Mouse (Mus musculus) CH12.LX (cell line): ENCODE measurements at regions not wholly inside any gene's neighbourhood (a gene's known extent, or its start where the extent isn't known, plus 50 kb on each side); places are given as distances from the start of the nearest gene placed in this dataset.

Experiments
- DNase-seq: peaks from one replicate; pipeline ENCODE4 v3.0.0-alpha.2; 2013; ENCODE audit errors: extremely low read depth
- H3K27ac ChIP-seq: 2 replicates; pipeline ENCODE4 v1.5.1; 2012; ENCODE audit warnings: low read depth, mild to moderate bottlenecking, control low read depth, moderate library complexity; ENCODE audit not compliant: insufficient read depth
- H3K27me3 ChIP-seq: replicated peaks from 2 replicates; pipeline ENCODE3; 2012; ENCODE audit warnings: inconsistent platforms
- H3K36me3 ChIP-seq, 2 experiments: replicated peaks in 1 of 2; 2 replicates each; pipeline versions ENCODE3 to v1.6.1; 2012; ENCODE audit warnings: inconsistent platforms in 1 of 2, low read length in 1 of 2, mild to moderate bottlenecking in 1 of 2, mixed read lengths in 1 of 2, moderate library complexity in 1 of 2; ENCODE audit not compliant: control insufficient read depth in 1 of 2, insufficient read depth in 1 of 2
- H3K4me1 ChIP-seq, 2 experiments: 2 replicates each; pipeline ENCODE4 v1.6.1; 2012; ENCODE audit warnings: inconsistent platforms in 1 of 2, moderate library complexity in 1 of 2; ENCODE audit not compliant: insufficient read depth in 2 of 2, control insufficient read depth in 1 of 2
- H3K4me2 ChIP-seq: 2 replicates; pipeline ENCODE4 v1.6.1; 2012; ENCODE audit warnings: low read depth, mild to moderate bottlenecking, control low read depth; ENCODE audit not compliant: poor library complexity, insufficient read depth, severe bottlenecking
- H3K4me3 ChIP-seq, 3 experiments: fragments of 150-350 bp in 1 of 3; sonication (generic) in 1 of 3; replicated peaks in 1 of 3; 2 replicates each; pipeline versions ENCODE3 to v1.5.1; 2011 to 2012; ENCODE audit warnings: low read depth in 2 of 3, low read length in 2 of 3, mild to moderate bottlenecking in 2 of 3, moderate library complexity in 2 of 3, control low read depth in 1 of 3, improper control_type of control experiment in 1 of 3, inconsistent platforms in 1 of 3, mixed read lengths in 1 of 3; ENCODE audit not compliant: poor library complexity in 1 of 3
- H3K79me2 ChIP-seq: replicated peaks from 2 replicates; pipeline ENCODE4 v1.6.1; 2012; ENCODE audit warnings: mild to moderate bottlenecking, moderate library complexity; ENCODE audit not compliant: control insufficient read depth, poor library complexity, insufficient read depth, severe bottlenecking; ENCODE audit errors: extremely low read depth
- H3K9ac ChIP-seq: 2 replicates; pipeline ENCODE4 v1.6.1; 2012; ENCODE audit warnings: low read depth, mild to moderate bottlenecking, control low read depth, moderate library complexity; ENCODE audit not compliant: insufficient read depth
- H3K9me3 ChIP-seq: replicated peaks from 2 replicates; pipeline ENCODE3; 2012; ENCODE audit warnings: low read length, inconsistent platforms, mixed read lengths
- CHD1 ChIP-seq: IDR thresholded peaks from 2 replicates; pipeline ENCODE4 v1.6.1; 2012; ENCODE audit warnings: low read depth, low read length, improper control_type of control experiment, inconsistent platforms
- E2F4 ChIP-seq: IDR thresholded peaks from 2 replicates; pipeline ENCODE4 v1.6.1; 2011; ENCODE audit warnings: low read depth, low read length, improper control_type of control experiment; ENCODE audit not compliant: insufficient replicate concordance
- ELF1 ChIP-seq: IDR thresholded peaks from 2 replicates; pipeline ENCODE4 v1.6.1; 2014; ENCODE audit warnings: low read depth, mild to moderate bottlenecking, inconsistent platforms, low read length, improper control_type of control experiment
- ETS1 ChIP-seq: conservative IDR thresholded peaks from 2 replicates; pipeline ENCODE4 v1.6.1; 2012; ENCODE audit warnings: low read depth, mild to moderate bottlenecking, inconsistent platforms, low read length, improper control_type of control experiment, moderate library complexity
- GABPA ChIP-seq: IDR thresholded peaks from 2 replicates; pipeline ENCODE4 v1.6.1; 2012; ENCODE audit warnings: low read depth, low read length, improper control_type of control experiment, inconsistent platforms; ENCODE audit not compliant: insufficient replicate concordance
- HCFC1 ChIP-seq: IDR thresholded peaks from 2 replicates; pipeline ENCODE4 v1.6.1; 2012; ENCODE audit warnings: low read depth, mild to moderate bottlenecking, inconsistent platforms, low read length, improper control_type of control experiment
- IRF4 ChIP-seq: IDR thresholded peaks from 2 replicates; pipeline ENCODE4 v1.6.1; 2014; ENCODE audit warnings: low read depth, mild to moderate bottlenecking, inconsistent platforms, low read length, improper control_type of control experiment
- KAT2A ChIP-seq: IDR thresholded peaks from 2 replicates; pipeline ENCODE4 v1.6.1; 2012; ENCODE audit warnings: low read length, improper control_type of control experiment, inconsistent platforms; ENCODE audit not compliant: insufficient replicate concordance
- MAZ ChIP-seq: IDR thresholded peaks from 2 replicates; pipeline ENCODE4 v1.6.1; 2012; ENCODE audit warnings: low read depth, mild to moderate bottlenecking, inconsistent platforms, low read length, improper control_type of control experiment, moderate library complexity
- MXI1 ChIP-seq: IDR thresholded peaks from 2 replicates; pipeline ENCODE4 v1.6.1; 2011; ENCODE audit warnings: mild to moderate bottlenecking, low read depth, low read length, improper control_type of control experiment
- NELFE ChIP-seq: IDR thresholded peaks from 2 replicates; pipeline ENCODE4 v1.6.1; 2011; ENCODE audit warnings: low read depth, low read length, improper control_type of control experiment
- NRF1 ChIP-seq: IDR thresholded peaks from 2 replicates; pipeline ENCODE4 v1.6.1; 2014; ENCODE audit warnings: low read depth, mild to moderate bottlenecking, inconsistent platforms, low read length, improper control_type of control experiment, moderate library complexity
- PAX5 ChIP-seq: IDR thresholded peaks from 2 replicates; pipeline ENCODE4 v1.6.1; 2012; ENCODE audit warnings: low read length, inconsistent platforms, mixed read lengths
- POLR2AphosphoS2 ChIP-seq: IDR thresholded peaks from 2 replicates; pipeline ENCODE4 v1.6.1; 2011; ENCODE audit warnings: low read depth, low read length, improper control_type of control experiment
- RAD21 ChIP-seq: IDR thresholded peaks from 2 replicates; pipeline ENCODE4 v1.6.1; 2011; ENCODE audit warnings: low read depth, mild to moderate bottlenecking, low read length, improper control_type of control experiment, moderate library complexity
- SIN3A ChIP-seq: IDR thresholded peaks from 2 replicates; pipeline ENCODE4 v1.6.1; 2012; ENCODE audit warnings: low read length, improper control_type of control experiment, inconsistent platforms
- UBTF ChIP-seq: IDR thresholded peaks from 2 replicates; pipeline ENCODE4 v1.6.1; 2012; ENCODE audit warnings: low read depth, mild to moderate bottlenecking, inconsistent platforms, low read length, improper control_type of control experiment, moderate library complexity
- USF1 ChIP-seq: IDR thresholded peaks from 2 replicates; pipeline ENCODE4 v1.6.1; 2014; ENCODE audit warnings: low read depth, mild to moderate bottlenecking, inconsistent platforms, low read length, improper control_type of control experiment
- ZC3H11A ChIP-seq: IDR thresholded peaks from 2 replicates; pipeline ENCODE4 v1.6.1; 2012; ENCODE audit warnings: low read depth, mild to moderate bottlenecking, inconsistent platforms, low read length, improper control_type of control experiment
- ZKSCAN1 ChIP-seq: IDR thresholded peaks from 2 replicates; pipeline ENCODE4 v1.6.1; 2012; ENCODE audit warnings: low read depth, inconsistent platforms, low read length, improper control_type of control experiment, borderline replicate concordance
- ZNF384 ChIP-seq: IDR thresholded peaks from 2 replicates; pipeline ENCODE4 v1.6.1; 2012; ENCODE audit warnings: low read depth, low read length, improper control_type of control experiment, inconsistent platforms
- dilution Hi-C: fragments of 300-500 bp; cut with MboI; formaldehyde crosslinking; loops from 2 replicates; pipeline ENCODE4 v1.14.3; 2020; ENCODE audit warnings: low sequenced_read_pairs; ENCODE audit not compliant: extremely low pct_unique_long_range_greater_than_20kb, extremely low pct_ligation_motif_present
- in situ Hi-C: fragments of 300-500 bp; cut with MboI; formaldehyde crosslinking; loops from 3 replicates; pipeline ENCODE4 v1.14.3; 2019; ENCODE audit warnings: low sequenced_read_pairs, low pct_ligation_motif_present, low pct_unique_long_range_greater_than_20kb, mixed read lengths

DNA sequence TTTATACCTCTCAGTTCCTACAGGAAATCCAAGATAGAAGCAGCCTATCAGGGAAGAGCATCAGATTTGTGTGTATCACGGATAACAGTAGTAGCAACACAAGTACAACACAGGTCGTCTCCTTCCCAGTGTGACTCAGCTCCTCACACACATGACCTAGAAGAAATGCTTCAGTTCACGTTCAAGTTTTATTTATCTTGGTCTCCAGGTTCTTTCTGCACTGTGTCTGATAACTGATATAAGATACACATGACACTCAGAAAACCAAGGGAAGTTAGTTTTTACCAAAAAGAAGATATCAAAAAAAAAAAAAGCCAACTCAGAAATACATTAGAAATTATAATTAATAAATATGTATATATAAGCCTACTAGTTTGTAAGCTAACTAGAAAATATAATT is 515.0 kb downstream of the Prdm13 start:
- H3K9me3 ChIP-seq, result no peaks in the 10 kb centered on the region
- TF ChIP-seq SIN3A, result no peak
- TF ChIP-seq POLR2AphosphoS2, result no peak
- TF ChIP-seq ZKSCAN1, result no peak
- TF ChIP-seq GABPA, result no peak
- TF ChIP-seq MXI1, result no peak
- no peak for TF ChIP-seq IRF4
- TF ChIP-seq ZNF384, result no peak
- TF ChIP-seq NRF1, result no peak
- no peak for TF ChIP-seq PAX5
- TF ChIP-seq E2F4, result no peak
- TF ChIP-seq CHD1, result no peak
- TF ChIP-seq ETS1, result no peak
- TF ChIP-seq RAD21, result no peak
- no peak for TF ChIP-seq ELF1
- TF ChIP-seq UBTF, result no peak
- no peak for TF ChIP-seq USF1
- TF ChIP-seq KAT2A, result no peak
- no peak for TF ChIP-seq NELFE
- TF ChIP-seq HCFC1, result no peak
- no peak for TF ChIP-seq ZC3H11A
- peaks cover 0 to 20% of the 10 kb centered on the region in 2 experiments; a peak in 1 of 4 replicates for H3K4me1 ChIP-seq
- in situ Hi-C loops, result no loop called here
- H3K27me3 ChIP-seq, result no peaks in the 10 kb centered on the region
- no peak overlapping the region for H3K4me3 ChIP-seq
- no peak overlapping the region for H3K9ac ChIP-seq
- no peak for DNase-seq
- no peaks in the 10 kb centered on the region for H3K79me2 ChIP-seq
- dilution Hi-C loops, result no loop called here
- no peak overlapping the region for H3K27ac ChIP-seq
- H3K36me3 ChIP-seq, result no peaks in the 10 kb centered on the region
- H3K4me2 ChIP-seq, result no peak overlapping the region

DNA sequence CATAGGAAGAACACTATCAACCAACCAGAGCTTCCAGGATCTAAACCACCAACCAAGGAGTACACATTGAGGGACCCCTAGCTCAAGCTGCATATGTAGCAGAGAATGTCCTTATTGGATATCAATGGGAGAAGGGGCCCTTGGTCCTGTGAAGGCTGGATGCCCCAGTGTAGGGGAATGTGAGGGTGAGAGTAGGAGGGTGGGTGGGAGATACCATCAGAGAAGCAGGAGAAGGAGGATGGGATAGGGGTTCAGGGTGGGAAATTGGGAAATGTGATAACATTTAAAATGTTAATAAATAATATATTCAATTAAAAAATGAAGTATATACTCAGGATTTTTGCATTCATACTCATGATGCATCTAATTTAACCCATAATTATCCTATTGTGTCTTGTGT is 523.6 kb downstream of the Prdm13 start:
- in situ Hi-C loops, result no loop called here
- no peak overlapping the region for H3K9ac ChIP-seq

More for the DNA sequence above, 523.6 kb downstream of the Prdm13 start:
- Histone ChIP-seq H3K9me3 (no peaks in the 10 kb centered on the region), H3K4me2 (no peak overlapping the region), H3K79me2 (no peaks in the 10 kb centered on the region), H3K36me3 (no peaks in the 10 kb centered on the region), H3K4me3 (no peak overlapping the region), H3K27me3 (no peaks in the 10 kb centered on the region), H3K4me1 (no peaks in the 10 kb centered on the region), H3K27ac (no peak overlapping the region)
- dilution Hi-C loops, result no loop called here
- DNase-seq, result no peak
- no peak for TF ChIP-seq UBTF
- TF ChIP-seq MAZ, result no peak
- TF ChIP-seq NELFE, result no peak
- TF ChIP-seq SIN3A, result no peak
